Comparison of ENCODE assay signal across 9 mouse cellular contexts in the genomic region with DNA sequence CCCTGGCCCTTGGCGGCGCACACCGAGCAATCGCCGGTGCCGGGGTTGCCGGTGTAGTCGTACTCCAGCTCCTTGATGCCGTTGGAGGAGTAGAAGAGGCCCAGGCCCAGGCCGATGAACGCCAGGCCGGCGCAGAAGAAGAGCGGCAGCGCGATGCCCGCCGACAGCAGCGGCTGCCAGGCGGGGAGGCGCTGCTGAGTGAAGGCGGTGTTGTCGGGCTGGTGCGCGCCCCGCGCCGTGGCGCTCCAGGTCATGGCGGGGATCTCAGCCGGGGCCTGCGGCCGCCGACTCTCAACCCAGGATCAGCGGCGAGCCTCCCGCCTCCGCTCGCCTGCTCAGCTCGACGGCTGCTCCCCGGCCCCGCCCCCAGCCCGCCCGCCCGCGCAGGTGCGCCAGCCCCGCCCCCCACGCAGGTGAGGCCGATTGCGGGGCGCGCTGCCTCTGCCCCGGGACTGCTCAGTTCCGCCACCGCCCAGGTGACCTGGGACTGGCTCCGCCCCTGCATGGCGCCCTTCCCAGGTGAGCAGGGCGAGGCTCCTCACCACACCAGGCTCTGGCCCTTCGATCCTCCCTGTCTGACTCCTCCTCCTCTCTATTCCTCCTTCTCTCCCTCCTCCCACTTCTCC. TPM values are rescaled to one million over a fixed set of nuclear protein-coding genes. Genes with fewer than 3 reads are reported as not detected.
DNase-seq lines count a peak whose midpoint lies in the region; ATAC-seq and TF ChIP-seq lines count a peak whose summit lies in the region.
"Had no signal": no experiment of that assay in that cellular context is flagged by ENCODE, and none has a peak within 500 bp of the region (broad histone marks: within the 10 kb centered on the region; RNA-seq: fewer than 3 reads in every experiment).

A gene (minus strand): TSS at position 307 of the 626 bp plus-strand sequence.

- TF ChIP-seq CTCF in brain, embryonic 14.5 days (IDR thresholded peaks at IDR 0.05; ENCODE audit: borderline replicate concordance, extremely low read depth, insufficient read depth, insufficient read length): no peak

- no peaks in the 10 kb centered on the region for H3K36me3 ChIP-seq in liver, embryonic 15.5 days (replicated peaks)

- H3K27me3 ChIP-seq in liver, embryonic 15.5 days: peaks cover 78% of the 10 kb centered on the region

- peak within 1 kb of the TSS; percentile 50 for H3K4me3 ChIP-seq in liver, embryonic 15.5 days (replicated peaks)

- TF ChIP-seq POLR2A in brain, embryonic 14.5 days (IDR thresholded peaks at IDR 0.05; ENCODE audit: borderline replicate concordance, extremely low read depth, insufficient read depth, insufficient read length, poor library complexity, severe bottlenecking): no peak

- H3K27ac ChIP-seq in liver, embryonic 15.5 days (replicated peaks): no peak within 1 kb of the TSS
- H3K27ac ChIP-seq: macrophage had no signal

- peak within 1 kb of the TSS; percentile 68 for H3K4me2 ChIP-seq in liver, embryonic 15.5 days

- no peaks in the 10 kb centered on the region for H3K9me3 ChIP-seq in liver, embryonic 15.5 days (replicated peaks)

- H3K9ac ChIP-seq in liver, embryonic 15.5 days: 0 out of 2 replicates have a peak within 1 kb of the TSS, but pooled peaks have one; percentile 32

- ATAC-seq in inflammation-experienced regulatory T-cells, adult 6 months: peak; percentile 18
- peak; percentile 60 for ATAC-seq in liver, embryonic 15.5 days (ENCODE audit: insufficient read depth)
- ATAC-seq in cerebellum, adult (ENCODE audit: insufficient number of reproducible peaks, low FRiP score, low TSS enrichment): no peak

- 6% methylated on average over 53 of the region's 61 CpGs for WGBS in liver, embryonic 15.5 days (ENCODE audit: insufficient replicate concordance)

- peaks cover 5% of the 10 kb centered on the region; the same call in 1 of the 2 replicates for H3K4me1 ChIP-seq in liver, embryonic 15.5 days (replicated peaks)

- DNase-seq in embryo, embryonic 10 days (ENCODE audit: low spot score): peak; percentile 27
- DNase-seq in embryo, embryonic 10.5 days (ENCODE audit: low spot score): no peak
- DNase-seq in brain, embryonic 14.5 days (ENCODE audit: low read depth): peak; percentile 42
- peak; percentile 52 for DNase-seq in ovary, postnatal 36 days (ENCODE audit: low spot score)
- no peak for DNase-seq in layer of hippocampus, adult 8-10 months (ENCODE audit: low spot score in 2 of 2)

RNA-seq across cellular contexts. Expression of the gene that starts here (rescaled TPM):
- polyA plus RNA-seq in brain, embryonic 14.5 days (2012; rRNA removed): 0.32 and 0.37 TPM in 2 replicates
- polyA plus RNA-seq in inflammation-experienced regulatory T-cells, adult 6 months (2017; shearing (Covaris generic)): under 1 TPM in 2 of 3 experiments, not detected in 1; 0.15 to 0.18 TPM
- 8.8 and 9.3 TPM in 2 replicates for polyA plus RNA-seq in liver, embryonic 15.5 days (2015; fragmentation: Nextera tagmentation; extraction: Ambion mirVana)
- total RNA-seq in layer of hippocampus, adult 8-10 months (2022): under 1 TPM in 1 of 4 experiments, not detected in 3; 0.11 TPM
- polyA plus RNA-seq: macrophage had no signal

Comparison
In these comparisons a context has a peak if more than half of its experiments do, and no peak if none do; other contexts are left out.
1. DNase-seq: peak in embryo, embryonic 10 days (single experiment) and ovary, postnatal 36 days (single experiment); none in embryo, embryonic 10.5 days (single experiment) and layer of hippocampus, adult 8-10 months (0 of 2).
2. Peak in DNase-seq in brain, embryonic 14.5 days; RNA of the gene not detected or under 1 TPM.
3. Peak in ATAC-seq in inflammation-experienced regulatory T-cells, adult 6 months; RNA of the gene not detected or under 1 TPM.